Mouse (Mus musculus): ENCODE measurements around the gene 1700024B05Rik.
"Not testable (repeated sequence)": the region's sequence is repeated elsewhere in the genome, so short reads cannot be mapped to it uniquely, and the experiment has no call there.

DNA sequence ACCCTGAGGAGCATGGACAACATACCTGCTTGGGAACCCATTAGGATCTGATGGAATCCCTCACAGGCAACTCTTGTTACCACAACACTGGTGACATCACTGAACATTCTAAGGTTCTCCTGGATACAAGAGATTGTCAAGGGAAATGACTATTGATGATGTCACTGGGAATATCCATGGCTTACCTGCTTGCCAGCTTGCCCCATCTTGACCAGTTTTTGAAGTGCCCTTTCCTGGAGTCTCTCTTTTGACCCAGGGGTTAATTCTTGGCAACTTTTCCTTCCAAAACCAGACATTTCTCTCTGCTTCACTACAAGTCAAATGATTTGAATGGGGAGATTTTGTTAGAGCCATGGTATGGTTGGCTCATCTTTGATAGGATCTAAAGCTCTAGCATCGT, 39.4 kb downstream of the 1700024B05Rik start, which contains the start of gene Gm3543:
- TF ChIP-seq CTCF (IDR thresholded peaks at IDR 0.05 in 2 of 3, conservative IDR thresholded peaks at IDR 0.05 in 1 of 3; ENCODE audit: control insufficient read depth in 1 of 3, insufficient read depth in 1 of 3, low read depth in 2 of 3, low read length in 3 of 3, poor library complexity in 1 of 3, severe bottlenecking in 1 of 3); POLR2A (IDR thresholded peaks at IDR 0.05; ENCODE audit: control insufficient read depth in 1 of 2, insufficient read depth in 1 of 2, low read depth in 1 of 2, low read length in 2 of 2, poor library complexity in 1 of 2); TBP (IDR thresholded peaks at IDR 0.05; ENCODE audit: low read depth, low read length); MAFK (IDR thresholded peaks at IDR 0.05; ENCODE audit: borderline replicate concordance, low read depth, low read length); GATA1 (IDR thresholded peaks at IDR 0.05; ENCODE audit: low read depth, low read length); SMC3 (IDR thresholded peaks at IDR 0.05; ENCODE audit: low read depth, low read length); USF1 (IDR thresholded peaks at IDR 0.05; ENCODE audit: low read depth, low read length); ETS1 (IDR thresholded peaks at IDR 0.05; ENCODE audit: low read depth, low read length); UBTF (IDR thresholded peaks at IDR 0.05; ENCODE audit: borderline replicate concordance, insufficient read depth, low read depth, low read length); HCFC1 (IDR thresholded peaks at IDR 0.05; ENCODE audit: low read depth, low read length); MAZ (IDR thresholded peaks at IDR 0.05; ENCODE audit: low read depth, low read length): not testable (repeated sequence)

All from MEL (cell line).